Mouse (Mus musculus) thymus, postnatal 25 days (tissue): ENCODE results near the gene Idi2.

ENCODE experiments used
- DNase-seq: peaks from one replicate; pipeline ENCODE4 v3.0.0; 2022

The Idi2 gene

DNA sequence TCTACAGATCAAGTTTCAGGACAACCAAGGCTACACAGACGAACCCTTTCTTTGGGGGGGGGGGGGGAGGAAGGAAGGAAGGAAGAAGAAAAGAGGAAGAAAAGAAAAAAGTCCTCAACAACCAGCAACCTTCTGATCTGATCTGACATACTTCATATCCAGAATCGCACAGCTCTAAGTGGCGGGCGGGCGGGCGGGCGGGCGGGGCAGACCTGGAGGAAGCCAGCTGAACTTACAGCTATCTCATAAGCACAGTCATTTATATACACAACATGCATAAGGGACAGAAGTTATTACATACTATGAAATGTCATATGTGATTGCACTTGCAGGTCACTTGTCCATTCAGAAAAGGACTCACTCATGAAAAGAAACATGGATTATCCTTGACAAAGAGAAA, 46.8 kb downstream of the Idi2 start:
- no peak for DNase-seq

DNA sequence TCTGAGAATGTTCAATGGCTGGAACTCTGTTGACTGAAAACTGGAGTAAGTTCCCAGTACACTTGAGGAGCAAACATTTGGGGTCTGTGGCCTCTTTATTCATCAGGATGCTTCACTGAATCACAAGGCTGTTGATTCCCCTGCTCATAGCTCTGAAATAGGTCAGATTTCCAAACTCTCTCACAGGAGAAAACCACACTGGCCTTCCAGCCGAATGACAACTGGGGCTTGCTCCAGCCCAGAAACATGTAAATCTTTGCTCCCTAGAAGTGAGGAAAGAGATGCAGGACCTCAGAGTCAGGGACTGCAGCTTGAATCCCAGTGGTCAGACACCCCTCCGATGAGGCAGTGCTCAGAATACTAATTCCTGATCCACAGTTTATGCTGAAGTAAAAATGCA, 50.6 kb downstream of the Idi2 start:
- DNase-seq = no peak
